Mouse (Mus musculus) heart, embryonic 14.5 days (tissue): ENCODE results near the gene Tango2. TPM values are rescaled to one million over a fixed set of nuclear protein-coding genes. Genes with fewer than 3 reads are reported as not detected.
A peak's percentile ranks its signal among the peaks of the same experiment; 100 is the strongest.

Experiments
- ATAC-seq: fragments of 200-750 bp; cut with Nextera tagmentation; 2 replicates; pipeline ENCODE4 v1.8.0; 2017; ENCODE audit warnings: low read depth, moderate TSS enrichment; ENCODE audit not compliant: insufficient number of reproducible peaks, insufficient read depth, low FRiP score
- H3K27ac ChIP-seq, 2 experiments: fragments of 200-500 bp in 1 of 2; fragments of 300-500 bp in 1 of 2; sonication (generic) in 1 of 2; replicated peaks in 1 of 2; 2 replicates each; pipeline ENCODE4 v1.5.1; 2012 to 2014; ENCODE audit warnings: low read depth in 2 of 2, low read length in 2 of 2, control low read depth in 1 of 2, mild to moderate bottlenecking in 1 of 2, mixed read lengths in 1 of 2; ENCODE audit not compliant: control insufficient read depth in 1 of 2, insufficient read depth in 1 of 2
- H3K27me3 ChIP-seq: fragments of 300-500 bp; sonication (generic); 2 replicates; pipeline ENCODE4 v1.6.1; 2014; ENCODE audit warnings: mild to moderate bottlenecking, low read length, control low read depth; ENCODE audit not compliant: control insufficient read depth, insufficient read depth
- H3K36me3 ChIP-seq: fragments of 300-500 bp; sonication (generic); 2 replicates; pipeline ENCODE4 v1.6.1; 2014; ENCODE audit warnings: mild to moderate bottlenecking, control low read depth, low read length, mixed read lengths; ENCODE audit not compliant: control insufficient read depth, insufficient read depth
- H3K4me1 ChIP-seq, 2 experiments: fragments of 200-500 bp in 1 of 2; fragments of 300-500 bp in 1 of 2; sonication (generic) in 1 of 2; 2 replicates each; pipeline ENCODE4 v1.6.1; 2012 to 2014; ENCODE audit warnings: low read length in 2 of 2, control low read depth in 1 of 2, mixed read lengths in 1 of 2; ENCODE audit not compliant: control insufficient read depth in 2 of 2, insufficient read depth in 2 of 2
- H3K4me2 ChIP-seq: fragments of 300-500 bp; sonication (generic); 2 replicates; pipeline ENCODE4 v1.6.1; 2014; ENCODE audit warnings: mild to moderate bottlenecking, low read length
- H3K4me3 ChIP-seq, 2 experiments: fragments of 200-500 bp in 1 of 2; fragments of 300-500 bp in 1 of 2; sonication (generic) in 1 of 2; 2 replicates each; pipeline ENCODE4 v1.5.1; 2012 to 2014; ENCODE audit warnings: low read length in 2 of 2, mild to moderate bottlenecking in 2 of 2, control low read depth in 1 of 2, low read depth in 1 of 2, moderate library complexity in 1 of 2; ENCODE audit not compliant: control insufficient read depth in 1 of 2, insufficient read depth in 1 of 2
- H3K9ac ChIP-seq: fragments of 300-500 bp; sonication (generic); 2 replicates; pipeline ENCODE4 v1.6.1; 2014; ENCODE audit warnings: mild to moderate bottlenecking, low read length
- H3K9me3 ChIP-seq: fragments of 300-500 bp; sonication (generic); 2 replicates; pipeline ENCODE4 v1.6.1; 2016; ENCODE audit warnings: low read length, control low read depth; ENCODE audit not compliant: control insufficient read depth
- WGBS: fragments of 180-500 bp; shearing (Covaris S2); extraction: QIAGEN DNeasy Blood & Tissue Kit; methylation state at CpG from one replicate; pipeline ENCODE4 v1.1.7; 2014; 5-methylcytosine and 5-hydroxymethylcytosine counted together
- polyA plus RNA-seq: library from polyadenylated mRNA; unstranded; fragments of >200 nt; fragmentation: Nextera tagmentation; extraction: Ambion mirVana; gene quantifications from 2 replicates; pipeline ENCODE4 v1.2.1, GENCODE M21; 2014

Tango2 gene
- polyA plus RNA-seq, 1 experiment from 2014 or later = 67.9 TPM

GRCm38 (mm10) chr16:18386972-18387371, 39.1 kb upstream of the Tango2 start:
- WGBS = 42% methylated on average over 3 of the region's 3 CpGs
- Histone ChIP-seq H3K4me3 (no peak overlapping the region), H3K27me3 (no peaks in the 10 kb centered on the region), H3K4me2 (no peak overlapping the region), H3K36me3 (no peaks in the 10 kb centered on the region), H3K4me1 (peaks cover 28 to 38% of the 10 kb centered on the region in 2 experiments), H3K9ac (no peak overlapping the region), H3K9me3 (no peaks in the 10 kb centered on the region), H3K27ac (peak overlapping the region in 1 of 2 experiments; percentile 47; a peak in 2 of 4 replicates)
- no peak for ATAC-seq

- Histone ChIP-seq H3K27ac (no peak overlapping the region), H3K27me3 (no peaks in the 10 kb centered on the region), H3K4me3 (no peak overlapping the region), H3K4me1 (peaks cover 28 to 38% of the 10 kb centered on the region in 2 experiments), H3K9me3 (no peaks in the 10 kb centered on the region), H3K4me2 (no peak overlapping the region), H3K36me3 (no peaks in the 10 kb centered on the region), H3K9ac (no peak overlapping the region)
- 81% methylated on average over 7 of the region's 7 CpGs for WGBS
- ATAC-seq = no peak
Observed at GRCm38 (mm10) chr16:18386451-18386850, 38.5 kb upstream of the Tango2 start.

GRCm38 (mm10) chr16:18385411-18385810, 37.5 kb upstream of the Tango2 start:
- peaks cover 28 to 38% of the 10 kb centered on the region in 2 experiments for H3K4me1 ChIP-seq
- no peaks in the 10 kb centered on the region for H3K27me3 ChIP-seq
- no peak overlapping the region for H3K9ac ChIP-seq
- WGBS = 67% methylated on average over 5 of the region's 5 CpGs
- H3K4me2 ChIP-seq = no peak overlapping the region
- no peaks in the 10 kb centered on the region for H3K36me3 ChIP-seq
- no peak overlapping the region for H3K4me3 ChIP-seq
- ATAC-seq = no peak
- H3K27ac ChIP-seq = no peak overlapping the region
- H3K9me3 ChIP-seq = no peaks in the 10 kb centered on the region

DNA sequence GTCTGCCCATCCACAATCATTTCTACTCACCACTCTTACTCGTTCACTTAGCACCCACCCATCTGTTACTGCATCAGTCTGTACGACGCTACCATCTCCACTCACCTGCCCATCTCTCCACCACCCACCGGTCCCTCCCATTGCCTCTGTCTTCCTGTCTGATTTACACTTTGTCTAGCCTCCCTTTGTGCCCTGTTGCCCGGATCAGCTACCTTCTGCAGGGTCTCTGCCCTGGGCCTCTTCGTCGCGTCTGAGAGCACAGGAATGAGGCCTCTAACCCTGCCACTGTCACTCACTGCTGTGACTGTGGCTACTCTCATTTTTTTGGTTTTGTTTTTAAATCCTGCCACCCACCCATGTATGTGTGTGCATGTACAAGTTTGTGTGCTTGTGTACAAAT, 36.8 kb upstream of the Tango2 start:
- ATAC-seq = no peak
- WGBS = 82% methylated on average over 8 of the region's 8 CpGs
- Histone ChIP-seq H3K4me2 (no peak overlapping the region), H3K27ac (no peak overlapping the region), H3K27me3 (no peaks in the 10 kb centered on the region), H3K36me3 (no peaks in the 10 kb centered on the region), H3K9ac (no peak overlapping the region), H3K4me1 (peaks cover 31 to 43% of the 10 kb centered on the region in 2 experiments), H3K9me3 (no peaks in the 10 kb centered on the region), H3K4me3 (no peak overlapping the region)

DNA sequence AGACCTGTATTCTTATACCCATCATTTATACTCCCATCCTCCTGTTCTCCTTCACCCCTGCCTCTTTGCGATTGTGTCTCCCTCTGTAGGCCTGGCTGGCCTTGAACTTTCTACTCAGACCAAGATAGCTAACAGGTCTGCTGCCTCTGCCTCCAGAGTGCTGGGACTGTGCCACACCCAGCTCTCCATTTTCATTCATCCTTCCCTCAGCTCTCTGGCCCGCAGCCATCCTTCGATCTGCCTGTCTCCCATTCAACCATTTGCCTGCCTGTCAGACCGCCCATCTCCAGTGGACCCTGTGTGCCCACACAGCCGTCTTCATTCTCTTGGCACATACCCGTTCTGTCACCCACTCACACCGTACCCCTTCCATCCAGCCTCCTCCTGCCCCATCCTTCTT, 36.3 kb upstream of the Tango2 start:
- no peaks in the 10 kb centered on the region for H3K9me3 ChIP-seq
- WGBS = 87% methylated on average over 7 of the region's 7 CpGs
- no peaks in the 10 kb centered on the region for H3K27me3 ChIP-seq
- no peak overlapping the region for H3K4me3 ChIP-seq
- no peak overlapping the region for H3K4me2 ChIP-seq
- no peaks in the 10 kb centered on the region for H3K36me3 ChIP-seq
- no peak for ATAC-seq
- H3K9ac ChIP-seq = peak overlapping the region; percentile 21; the same call in 1 of the 2 replicates
- H3K4me1 ChIP-seq = peaks cover 34 to 47% of the 10 kb centered on the region in 2 experiments
- H3K27ac ChIP-seq = no peak overlapping the region

GRCm38 (mm10) chr16:18383756-18384155, 35.9 kb upstream of the Tango2 start:
- Histone ChIP-seq H3K27ac (no peak overlapping the region), H3K9me3 (no peaks in the 10 kb centered on the region), H3K36me3 (no peaks in the 10 kb centered on the region), H3K4me2 (no peak overlapping the region), H3K9ac (peak overlapping the region; percentile 21; the same call in 1 of the 2 replicates), H3K27me3 (no peaks in the 10 kb centered on the region), H3K4me3 (no peak overlapping the region), H3K4me1 (peaks cover 31 to 46% of the 10 kb centered on the region in 2 experiments)
- 31% methylated on average over 3 of the region's 3 CpGs for WGBS
- no peak for ATAC-seq

- Histone ChIP-seq H3K9me3 (no peaks in the 10 kb centered on the region), H3K9ac (no peak overlapping the region; the same call in 1 of the 2 replicates), H3K4me3 (no peak overlapping the region), H3K4me1 (peaks cover 26 to 40% of the 10 kb centered on the region in 2 experiments), H3K27ac (no peak overlapping the region), H3K36me3 (no peaks in the 10 kb centered on the region), H3K4me2 (no peak overlapping the region), H3K27me3 (no peaks in the 10 kb centered on the region)
- 0 out of 2 replicates have a peak, but pooled peaks have one; percentile 12 for ATAC-seq
- WGBS = 74% methylated on average over 9 of the region's 9 CpGs
Observed at GRCm38 (mm10) chr16:18383045-18383726, 35.3 kb upstream of the Tango2 start.
